Mouse (Mus musculus) lung, embryonic 16.5 days (tissue): ENCODE data around the gene Fam19a5. TPM values are rescaled to one million over a fixed set of nuclear protein-coding genes. Genes with fewer than 3 reads are reported as not detected.

ENCODE experiments used
- ATAC-seq: fragments of 200-750 bp; cut with Nextera tagmentation; 2 replicates; pipeline ENCODE4 v1.8.0; 2017; ENCODE audit warnings: low read depth, mild to moderate bottlenecking, moderate library complexity
- H3K27ac ChIP-seq: fragments of 300-500 bp; sonication (generic); 2 replicates; pipeline ENCODE4 v1.5.1; 2014; ENCODE audit warnings: mild to moderate bottlenecking, control low read depth, low read length
- H3K27me3 ChIP-seq: fragments of 300-500 bp; sonication (generic); 2 replicates; pipeline ENCODE4 v1.6.1; 2014; ENCODE audit warnings: low read depth, low read length, mixed read lengths; ENCODE audit not compliant: control insufficient read depth, insufficient read depth
- H3K36me3 ChIP-seq: fragments of 300-500 bp; sonication (generic); 2 replicates; pipeline ENCODE4 v1.6.1; 2014; ENCODE audit warnings: low read length; ENCODE audit not compliant: control insufficient read depth, insufficient read depth
- H3K4me1 ChIP-seq: fragments of 300-500 bp; sonication (generic); replicated peaks from 2 replicates; pipeline ENCODE4 v1.6.1; 2014; ENCODE audit warnings: low read length, mixed read lengths; ENCODE audit not compliant: control insufficient read depth, insufficient read depth
- H3K4me2 ChIP-seq: fragments of 300-500 bp; sonication (generic); 2 replicates; pipeline ENCODE4 v1.6.1; 2014; ENCODE audit warnings: low read depth, low read length, control low read depth
- H3K4me3 ChIP-seq: fragments of 300-500 bp; sonication (generic); 2 replicates; pipeline ENCODE4 v1.5.1; 2014; ENCODE audit warnings: mild to moderate bottlenecking, low read length, control low read depth
- H3K9ac ChIP-seq: fragments of 300-500 bp; sonication (generic); 2 replicates; pipeline ENCODE4 v1.6.1; 2014; ENCODE audit warnings: low read length, control low read depth
- H3K9me3 ChIP-seq: fragments of 300-500 bp; sonication (generic); 2 replicates; pipeline ENCODE4 v1.6.1; 2016; ENCODE audit warnings: low read length; ENCODE audit not compliant: control insufficient read depth
- WGBS: fragments of 180-500 bp; shearing (Covaris S2); extraction: QIAGEN DNeasy Blood & Tissue Kit; methylation state at CpG from one replicate; pipeline ENCODE4 v1.1.7; 2014; 5-methylcytosine and 5-hydroxymethylcytosine counted together
- polyA plus RNA-seq: library from polyadenylated mRNA; unstranded; fragments of >200 nt; fragmentation: Nextera tagmentation; extraction: Ambion mirVana; gene quantifications from 2 replicates; pipeline ENCODE4 v1.2.1, GENCODE M21; 2015

The Fam19a5 gene
- polyA plus RNA-seq, 1 experiment from 2014 or later = 0.74 TPM

DNA sequence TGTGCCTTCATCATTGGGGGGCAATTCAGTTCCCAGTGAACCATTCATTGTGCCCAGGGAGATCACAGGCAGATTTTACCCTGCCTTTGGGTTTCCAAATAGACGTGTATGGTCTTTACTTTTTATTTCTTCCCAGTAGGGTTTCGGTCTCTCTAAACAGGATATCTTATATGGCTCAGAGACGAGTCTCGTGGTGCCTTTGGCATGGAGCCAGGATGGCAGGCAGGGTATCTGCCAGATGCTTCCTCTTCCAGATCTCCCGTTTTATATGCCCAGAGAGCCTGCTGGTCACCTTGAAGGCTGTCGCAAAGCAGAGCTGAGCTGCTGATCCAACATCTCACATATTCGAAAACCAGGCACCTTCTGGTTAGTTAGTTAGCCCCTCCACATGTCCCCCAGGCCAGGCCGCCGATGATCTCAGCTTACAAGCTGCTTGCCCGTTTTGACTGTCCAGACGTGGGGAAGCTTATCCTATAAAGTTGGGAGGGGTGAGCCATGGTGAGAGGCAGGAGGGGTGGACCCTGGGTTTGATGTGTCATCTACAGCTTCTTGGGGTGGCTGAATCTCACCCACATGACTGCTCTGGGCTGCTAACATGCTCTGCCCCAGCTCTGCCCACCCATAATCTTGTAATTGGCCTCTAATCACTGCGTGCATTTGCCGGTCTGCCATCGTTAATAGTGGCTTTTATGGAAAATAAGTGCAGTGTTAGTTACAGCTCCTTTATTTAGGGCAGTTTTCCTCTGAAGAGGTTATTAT lies 154.6 kb downstream of the Fam19a5 start:
- no peak overlapping the region for H3K27ac ChIP-seq
- H3K27me3 ChIP-seq = no peaks in the 10 kb centered on the region
- no peaks in the 10 kb centered on the region for H3K36me3 ChIP-seq
- H3K4me2 ChIP-seq = no peak overlapping the region
- H3K4me1 ChIP-seq = no peaks in the 10 kb centered on the region
- no peaks in the 10 kb centered on the region for H3K9me3 ChIP-seq
- H3K4me3 ChIP-seq = no peak overlapping the region
- ATAC-seq = no peak
- 52% methylated on average over 14 of the region's 14 CpGs for whole genome bisulfite sequencing
- no peak overlapping the region for H3K9ac ChIP-seq

DNA sequence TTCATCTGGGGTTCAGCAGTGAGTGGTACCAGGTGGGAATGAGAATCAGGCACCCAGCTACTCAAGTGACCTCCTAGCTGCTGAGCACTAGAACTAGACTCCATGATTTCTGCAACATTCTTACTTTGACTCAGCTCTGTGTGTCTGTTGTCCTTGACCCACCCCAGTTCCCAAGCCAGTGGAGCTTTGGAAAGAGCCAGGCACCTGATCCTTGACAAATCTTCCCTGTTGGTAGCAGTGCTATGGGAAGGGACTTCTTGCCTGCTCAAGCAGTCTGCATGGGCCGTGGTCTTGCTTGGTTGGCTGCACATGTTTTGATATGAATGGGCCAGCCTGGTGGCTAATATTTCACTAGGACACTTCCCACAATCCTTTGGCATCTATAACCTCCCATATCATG lies 158.7 kb downstream of the Fam19a5 start:
- Histone ChIP-seq H3K9me3 (no peaks in the 10 kb centered on the region), H3K4me2 (no peak overlapping the region), H3K4me3 (no peak overlapping the region), H3K36me3 (no peaks in the 10 kb centered on the region), H3K9ac (no peak overlapping the region), H3K27ac (no peak overlapping the region), H3K27me3 (no peaks in the 10 kb centered on the region), H3K4me1 (no peaks in the 10 kb centered on the region)
- 77% methylated on average over 1 of the region's 1 CpGs for WGBS
- no peak for ATAC-seq

DNA sequence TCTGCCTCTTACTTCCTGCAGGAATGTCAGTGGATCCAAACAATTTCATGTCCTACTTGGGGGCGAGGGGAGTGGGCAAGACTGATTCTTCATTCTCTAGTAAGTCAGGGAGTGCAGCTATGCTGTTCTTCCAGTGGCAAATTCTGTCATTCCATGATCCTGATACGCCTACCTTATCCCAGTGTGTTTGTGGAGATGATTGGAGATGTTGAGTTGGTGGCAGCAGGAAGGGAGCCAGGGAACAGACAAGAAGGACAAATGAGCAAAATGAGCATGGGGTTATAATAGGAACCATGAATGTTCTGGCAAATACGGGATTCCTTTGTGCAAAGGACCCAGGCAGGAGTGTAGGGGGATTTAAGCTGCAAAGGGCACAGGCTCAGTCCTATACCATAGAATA lies 159.2 kb downstream of the Fam19a5 start:
- no peak for ATAC-seq
- WGBS = 77% methylated on average over 3 of the region's 3 CpGs
- no peak overlapping the region for H3K4me2 ChIP-seq

DNA sequence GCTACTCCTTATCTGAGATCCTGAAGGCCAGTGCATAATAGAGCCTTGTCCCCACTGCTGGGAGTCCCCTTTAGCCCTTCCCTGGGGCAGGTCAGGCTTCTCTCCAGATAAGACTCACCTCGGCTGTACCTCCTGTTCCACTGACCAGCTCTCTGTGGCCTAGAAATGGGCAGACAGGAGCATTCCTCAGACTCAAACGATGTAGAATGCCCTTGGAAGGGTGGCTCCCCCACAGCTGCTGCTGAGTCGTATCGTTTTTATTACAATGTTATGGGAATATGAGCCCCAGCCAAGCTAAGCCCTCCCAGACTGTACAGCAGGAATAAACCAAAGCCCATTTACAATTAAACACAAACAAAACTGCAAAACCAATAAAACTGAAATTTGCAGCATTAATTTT lies 167.7 kb downstream of the Fam19a5 start:
- H3K36me3 ChIP-seq = no peaks in the 10 kb centered on the region
- H3K27me3 ChIP-seq = no peaks in the 10 kb centered on the region
- no peaks in the 10 kb centered on the region for H3K9me3 ChIP-seq
- no peak overlapping the region for H3K27ac ChIP-seq
- no peak overlapping the region for H3K9ac ChIP-seq
- WGBS = 49% methylated on average over 4 of the region's 4 CpGs
- no peak overlapping the region for H3K4me2 ChIP-seq
- no peak for ATAC-seq
- H3K4me3 ChIP-seq = no peak overlapping the region
- no peaks in the 10 kb centered on the region for H3K4me1 ChIP-seq

More for the DNA sequence above, 159.2 kb downstream of the Fam19a5 start:
- Histone ChIP-seq H3K9me3 (no peaks in the 10 kb centered on the region), H3K27me3 (no peaks in the 10 kb centered on the region), H3K9ac (no peak overlapping the region), H3K36me3 (no peaks in the 10 kb centered on the region), H3K4me3 (no peak overlapping the region), H3K4me1 (no peaks in the 10 kb centered on the region), H3K27ac (no peak overlapping the region)

DNA sequence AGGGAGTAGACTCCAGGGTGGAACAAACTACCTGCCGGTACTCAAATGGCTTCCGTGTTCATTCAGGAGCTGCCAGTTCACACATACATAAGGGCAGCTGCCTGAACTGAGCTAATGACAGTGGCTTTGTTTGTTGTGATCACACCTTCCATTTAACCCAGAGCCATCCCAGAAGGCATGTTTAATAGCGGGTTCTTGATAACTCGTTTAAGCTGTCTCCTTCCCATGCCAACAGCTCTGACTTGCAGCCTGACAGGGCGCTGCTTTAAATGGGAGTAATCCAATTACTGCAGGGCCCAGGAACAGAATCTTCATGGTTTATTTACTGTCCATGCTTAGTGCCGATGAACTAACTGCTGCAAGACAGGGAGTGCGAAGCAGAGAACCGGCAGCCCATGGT lies 168.1 kb downstream of the Fam19a5 start:
- no peaks in the 10 kb centered on the region for H3K36me3 ChIP-seq
- no peaks in the 10 kb centered on the region for H3K9me3 ChIP-seq
- H3K9ac ChIP-seq = no peak overlapping the region
- H3K4me1 ChIP-seq = no peaks in the 10 kb centered on the region
- no peaks in the 10 kb centered on the region for H3K27me3 ChIP-seq
- H3K4me3 ChIP-seq = no peak overlapping the region
- no peak overlapping the region for H3K4me2 ChIP-seq
- H3K27ac ChIP-seq = no peak overlapping the region
- WGBS = 70% methylated on average over 8 of the region's 8 CpGs
- no peak for ATAC-seq

DNA sequence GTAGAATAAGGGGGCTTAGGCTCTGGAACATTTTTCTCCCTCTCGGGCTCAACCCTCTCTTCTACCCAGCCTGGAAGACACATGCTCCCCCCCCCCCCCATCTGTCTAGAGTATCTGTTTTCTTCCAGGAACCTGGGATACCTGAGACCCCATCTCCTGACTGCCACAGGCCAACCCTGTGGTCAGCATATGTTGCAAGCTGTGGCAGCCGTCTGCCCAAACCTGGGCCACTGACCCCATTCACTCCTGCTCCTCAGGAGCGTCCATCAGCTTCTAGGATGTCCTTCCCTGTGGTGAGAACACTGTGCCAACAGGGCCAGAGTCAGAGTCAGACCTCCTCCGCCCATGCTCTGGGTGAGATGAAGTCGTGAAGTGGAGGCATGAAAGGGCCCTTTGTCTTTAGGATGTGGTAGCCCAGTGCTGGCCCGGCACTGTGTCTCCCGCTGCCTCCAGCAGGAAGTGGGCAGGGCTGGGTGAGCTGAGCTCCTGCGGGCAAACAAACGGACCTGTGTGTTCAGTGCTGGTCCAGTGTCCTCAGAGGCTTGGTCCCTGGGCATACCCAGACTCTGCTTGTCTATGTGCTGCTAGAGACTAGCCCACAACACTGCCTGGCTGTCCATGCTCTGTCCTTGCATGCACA lies 171.1 kb downstream of the Fam19a5 start:
- Histone ChIP-seq H3K27ac (no peak overlapping the region), H3K4me1 (no peaks in the 10 kb centered on the region), H3K9me3 (no peaks in the 10 kb centered on the region), H3K4me3 (no peak overlapping the region), H3K9ac (no peak overlapping the region), H3K4me2 (no peak overlapping the region), H3K27me3 (no peaks in the 10 kb centered on the region), H3K36me3 (no peaks in the 10 kb centered on the region)
- peak; percentile 71 for ATAC-seq
- 40% methylated on average over 9 of the region's 9 CpGs for WGBS

DNA sequence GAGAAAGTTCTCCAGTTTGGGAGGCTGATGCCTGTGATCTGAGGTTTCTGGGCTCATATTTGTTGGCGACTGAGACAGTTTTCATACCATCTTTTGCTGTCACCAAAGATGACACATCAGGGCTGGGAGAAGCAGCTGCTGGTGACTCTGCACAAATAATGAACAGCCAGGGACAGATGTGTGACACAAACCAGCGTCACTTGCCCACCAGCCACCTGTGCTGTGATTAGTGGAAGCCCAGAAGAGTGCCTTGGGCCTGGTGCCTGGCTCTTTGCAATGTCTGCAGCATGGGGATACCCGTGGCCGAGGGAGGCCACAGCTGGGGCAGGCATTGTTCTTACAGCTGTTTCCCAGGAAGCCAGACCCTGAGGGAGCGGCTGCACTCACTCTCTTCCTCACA lies 173.0 kb downstream of the Fam19a5 start:
- Histone ChIP-seq H3K4me2 (no peak overlapping the region), H3K4me1 (no peaks in the 10 kb centered on the region), H3K4me3 (no peak overlapping the region), H3K9me3 (no peaks in the 10 kb centered on the region), H3K36me3 (no peaks in the 10 kb centered on the region), H3K9ac (no peak overlapping the region), H3K27me3 (no peaks in the 10 kb centered on the region), H3K27ac (no peak overlapping the region)
- 55% methylated on average over 5 of the region's 5 CpGs for WGBS
- ATAC-seq = no peak

DNA sequence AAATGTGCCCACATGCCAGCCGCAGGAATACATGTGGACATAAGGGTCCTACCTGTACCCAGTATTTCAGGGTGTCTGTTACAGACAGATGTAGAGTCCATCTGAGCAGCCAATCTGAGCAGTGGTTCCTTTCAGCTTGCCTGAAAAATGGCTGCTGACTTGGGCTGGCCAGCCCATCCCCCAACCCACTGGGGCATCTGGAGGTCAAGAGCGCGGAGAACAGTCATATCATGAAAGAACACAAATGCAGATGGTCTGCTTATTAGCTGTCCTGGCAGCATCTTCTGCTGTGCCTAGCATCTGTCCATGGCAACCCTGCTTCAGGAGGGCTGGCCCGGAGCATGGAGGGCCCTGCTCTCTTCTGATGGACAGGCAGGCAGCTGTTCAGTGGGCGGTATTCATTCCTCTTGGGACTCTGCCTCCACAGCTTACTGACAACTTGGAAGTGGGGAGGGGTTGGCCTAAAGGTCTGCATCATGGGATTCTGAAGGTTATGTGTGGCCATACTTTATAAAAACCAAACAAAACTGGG lies 179.4 kb downstream of the Fam19a5 start:
- H3K27ac ChIP-seq = no peak overlapping the region
- no peaks in the 10 kb centered on the region for H3K4me1 ChIP-seq
- H3K9ac ChIP-seq = no peak overlapping the region
- H3K4me3 ChIP-seq = no peak overlapping the region
- no peaks in the 10 kb centered on the region for H3K27me3 ChIP-seq
- no peak for ATAC-seq
- H3K4me2 ChIP-seq = no peak overlapping the region
- H3K9me3 ChIP-seq = no peaks in the 10 kb centered on the region
- H3K36me3 ChIP-seq = no peaks in the 10 kb centered on the region
- 72% methylated on average over 5 of the region's 5 CpGs for WGBS

DNA sequence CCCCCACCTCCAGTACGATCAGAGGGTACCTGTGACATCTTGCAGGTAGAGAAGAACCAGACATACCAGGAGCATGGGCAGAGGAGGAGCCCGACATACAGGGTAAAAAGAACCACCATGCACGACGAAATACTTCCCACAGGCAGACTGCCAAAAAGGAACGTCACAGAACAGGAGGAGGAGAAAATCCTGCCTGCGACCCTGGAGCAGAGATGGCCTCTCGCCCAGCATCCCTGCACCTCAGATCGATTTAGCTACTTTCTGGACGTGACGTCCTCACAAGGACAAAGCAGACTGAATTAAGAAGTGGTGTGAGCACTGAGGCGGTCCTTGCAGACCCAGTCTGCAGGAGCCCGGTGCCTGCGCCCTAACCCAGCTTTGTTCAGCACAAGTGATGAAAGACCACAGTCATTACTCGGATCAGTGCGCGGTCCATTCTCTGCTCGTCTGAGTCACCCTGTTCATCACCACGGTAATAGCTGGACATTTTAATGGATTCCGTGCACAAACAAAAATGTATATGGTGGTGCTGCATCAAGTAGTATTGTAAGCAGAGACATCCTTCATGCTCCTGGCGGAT lies 182.6 kb downstream of the Fam19a5 start:
- ATAC-seq = no peak
- no peak overlapping the region for H3K4me2 ChIP-seq
- no peak overlapping the region for H3K9ac ChIP-seq
- H3K36me3 ChIP-seq = no peaks in the 10 kb centered on the region
- WGBS = 55% methylated on average over 20 of the region's 20 CpGs
- H3K27me3 ChIP-seq = no peaks in the 10 kb centered on the region
- H3K9me3 ChIP-seq = no peaks in the 10 kb centered on the region
- no peak overlapping the region for H3K27ac ChIP-seq
- H3K4me1 ChIP-seq = no peaks in the 10 kb centered on the region
- H3K4me3 ChIP-seq = no peak overlapping the region
